Mouse (Mus musculus) G1E (cell line): ENCODE results near the gene Nxpe4. TPM values are rescaled to one million over a fixed set of nuclear protein-coding genes. Genes with fewer than 3 reads are reported as not detected.
A peak's percentile ranks its signal among the peaks of the same experiment; 100 is the strongest.

Experiments
- ATAC-seq: 2 replicates; pipeline ENCODE4 v1.8.0; 2016; ENCODE audit warnings: mild to moderate bottlenecking; ENCODE audit not compliant: insufficient number of reproducible peaks, poor library complexity, low FRiP score, severe bottlenecking; ENCODE audit errors: extremely low read depth
- DNase-seq: peaks from one replicate; pipeline ENCODE4 v3.0.0; 2012; ENCODE audit warnings: low spot score
- H3K27me3 ChIP-seq: 2 replicates; pipeline ENCODE4 v1.6.1; 2012; ENCODE audit warnings: mild to moderate bottlenecking, low read length, inconsistent platforms; ENCODE audit not compliant: insufficient read depth
- H3K36me3 ChIP-seq: replicated peaks from 2 replicates; pipeline ENCODE3; 2012; ENCODE audit warnings: mild to moderate bottlenecking, inconsistent platforms
- H3K4me1 ChIP-seq: 2 replicates; pipeline ENCODE4 v1.6.1; 2012; ENCODE audit warnings: low read depth, low read length, inconsistent platforms, mixed read lengths; ENCODE audit not compliant: insufficient read depth
- H3K4me3 ChIP-seq: 2 replicates; pipeline ENCODE4 v1.5.1; 2012; ENCODE audit warnings: low read depth, mild to moderate bottlenecking, inconsistent platforms, low read length, moderate library complexity, mixed read lengths
- H3K9me3 ChIP-seq: replicated peaks from 2 replicates; pipeline ENCODE4 v1.6.1; 2012; ENCODE audit warnings: inconsistent platforms
- CTCF ChIP-seq: IDR thresholded peaks from 2 replicates; pipeline ENCODE4 v1.5.1; 2012; ENCODE audit warnings: low read depth, low read length, inconsistent platforms, mixed read lengths
- GATA1 ChIP-seq: IDR thresholded peaks from 2 replicates; pipeline ENCODE4 v1.6.1; 2012; ENCODE audit warnings: borderline replicate concordance, low read length, inconsistent platforms, mixed read lengths
- GATA2 ChIP-seq: IDR thresholded peaks from 2 replicates; pipeline ENCODE4 v1.6.1; 2012; ENCODE audit warnings: low read depth, low read length, inconsistent platforms, borderline replicate concordance
- POLR2AphosphoS5 ChIP-seq: IDR thresholded peaks from 2 replicates; pipeline ENCODE4 v1.6.1; 2012; ENCODE audit warnings: low read depth, low read length, inconsistent platforms; ENCODE audit not compliant: insufficient replicate concordance
- TAL1 ChIP-seq: conservative IDR thresholded peaks from 2 replicates; pipeline ENCODE4 v1.6.1; 2012; ENCODE audit warnings: low read depth, low read length, inconsistent platforms, mixed read lengths
- polyA plus RNA-seq: library from polyadenylated mRNA; stranded (reverse); fragments of >175 nt; gene quantifications from 2 replicates; pipeline ENCODE4 v1.2.3, GENCODE M21; 2012
- total RNA-seq, 2 experiments: library from RNA; stranded (forward) in 1 of 2; stranded (reverse) in 1 of 2; fragments of 200-1000 nt in 1 of 2; fragments of >200 nt in 1 of 2; fragmentation: Nextera tagmentation in 1 of 2; gene quantifications; 2 replicates each; pipeline ENCODE4 v1.2.3; 2014 to 2017

Nxpe4 gene
- total and polyA plus RNA-seq, 3 experiments = 5.8 to 177 (median 117) TPM

- no peak for DNase-seq
- no peaks in the 10 kb centered on the region for H3K9me3 ChIP-seq
- H3K27me3 ChIP-seq = peaks cover 42% of the 10 kb centered on the region
- no peak overlapping the region for H3K4me3 ChIP-seq
- TF ChIP-seq CTCF (no peak), POLR2AphosphoS5 (no peak), TAL1 (no peak)
- H3K4me1 ChIP-seq = no peaks in the 10 kb centered on the region
- ATAC-seq = no peak
- no peaks in the 10 kb centered on the region for H3K36me3 ChIP-seq
These were observed 90.4 kb downstream of the Nxpe4 start for GRCm38 (mm10) chr9:48252236-48252635.

GRCm38 (mm10) chr9:48257001-48257400 lies 95.2 kb downstream of the Nxpe4 start:
- H3K4me3 ChIP-seq = no peak overlapping the region
- peaks cover 50% of the 10 kb centered on the region for H3K27me3 ChIP-seq
- ATAC-seq = no peak
- TF ChIP-seq GATA1 (no peak), POLR2AphosphoS5 (no peak), TAL1 (no peak), GATA2 (no peak), CTCF (no peak)
- no peaks in the 10 kb centered on the region for H3K9me3 ChIP-seq
- no peak for DNase-seq
- peaks cover 2% of the 10 kb centered on the region; the same call in 1 of the 2 replicates for H3K4me1 ChIP-seq
- H3K36me3 ChIP-seq = no peaks in the 10 kb centered on the region

GRCm38 (mm10) chr9:48257741-48258423 lies 96.1 kb downstream of the Nxpe4 start:
- DNase-seq (peak; percentile 14), ATAC-seq (no peak)
- Histone ChIP-seq H3K9me3 (no peaks in the 10 kb centered on the region), H3K4me1 (peaks cover 2% of the 10 kb centered on the region; the same call in 1 of the 2 replicates), H3K4me3 (no peak overlapping the region), H3K36me3 (no peaks in the 10 kb centered on the region), H3K27me3 (peaks cover 49% of the 10 kb centered on the region)
- TF ChIP-seq POLR2AphosphoS5 (no peak), TAL1 (no peak), GATA1 (no peak), CTCF (no peak), GATA2 (no peak)

GRCm38 (mm10) chr9:48264616-48265015 lies 102.8 kb downstream of the Nxpe4 start:
- Histone ChIP-seq H3K36me3 (no peaks in the 10 kb centered on the region), H3K9me3 (no peaks in the 10 kb centered on the region), H3K27me3 (peaks cover 36% of the 10 kb centered on the region), H3K4me3 (no peak overlapping the region), H3K4me1 (peaks cover 24% of the 10 kb centered on the region)
- DNase-seq = no peak
- no peak for ATAC-seq
- no peak for TF ChIP-seq TAL1
- no peak for TF ChIP-seq GATA1
- no peak for TF ChIP-seq GATA2
- no peak for TF ChIP-seq CTCF
- no peak for TF ChIP-seq POLR2AphosphoS5

GRCm38 (mm10) chr9:48265491-48265890 lies 103.7 kb downstream of the Nxpe4 start:
- Histone ChIP-seq H3K27me3 (peaks cover 31% of the 10 kb centered on the region), H3K36me3 (no peaks in the 10 kb centered on the region), H3K9me3 (no peaks in the 10 kb centered on the region), H3K4me1 (peaks cover 23% of the 10 kb centered on the region), H3K4me3 (no peak overlapping the region)
- ATAC-seq (no peak), DNase-seq (no peak)
- TF ChIP-seq GATA2 (no peak), POLR2AphosphoS5 (no peak), TAL1 (no peak), GATA1 (no peak), CTCF (no peak)

- ATAC-seq = peak; percentile 73
- H3K27me3 ChIP-seq = peaks cover 28% of the 10 kb centered on the region
- peak; percentile 67 for TF ChIP-seq CTCF
- TF ChIP-seq GATA1 = no peak
- H3K36me3 ChIP-seq = no peaks in the 10 kb centered on the region
- H3K4me3 ChIP-seq = peak overlapping the region; percentile 69; the same call in 1 of the 2 replicates
- H3K9me3 ChIP-seq = no peaks in the 10 kb centered on the region
- DNase-seq = peak; percentile 76
- H3K4me1 ChIP-seq = peaks cover 23% of the 10 kb centered on the region
These were observed 104.6 kb downstream of the Nxpe4 start for GRCm38 (mm10) chr9:48266286-48267027.
